Mouse (Mus musculus) embryo, embryonic 10.5 days (tissue): ENCODE results near the gene Casz1.
A peak's percentile ranks its signal among the peaks of the same experiment; 100 is the strongest.

Experiments
- DNase-seq: peaks from one replicate; pipeline ENCODE4 v3.0.0-alpha.2; 2015; ENCODE audit warnings: low spot score

Gene Casz1

GRCm38 (mm10) chr4:148803031-148803430, 1.2 kb upstream of the Casz1 start:
- no peak for DNase-seq

- no peak for DNase-seq
These were observed 593 bp upstream of the Casz1 start for GRCm38 (mm10) chr4:148803636-148804035.

GRCm38 (mm10) chr4:148804780-148805160, 541 bp downstream of the Casz1 start:
- no peak for DNase-seq

GRCm38 (mm10) chr4:148805161-148805810, 1.1 kb downstream of the Casz1 start:
- peak; percentile 46 for DNase-seq

GRCm38 (mm10) chr4:148805811-148806747, 1.9 kb downstream of the Casz1 start:
- peak; percentile 53 for DNase-seq

- DNase-seq = peak; percentile 73
These were observed 2.6 kb downstream of the Casz1 start for GRCm38 (mm10) chr4:148806836-148807235.

- DNase-seq = peak; percentile 58
These were observed 3.2 kb downstream of the Casz1 start for GRCm38 (mm10) chr4:148807397-148807796.

GRCm38 (mm10) chr4:148808839-148809238, 4.6 kb downstream of the Casz1 start:
- no peak for DNase-seq

GRCm38 (mm10) chr4:148810706-148811105, 6.5 kb downstream of the Casz1 start:
- DNase-seq = no peak

GRCm38 (mm10) chr4:148811940-148812339, 7.7 kb downstream of the Casz1 start:
- DNase-seq = peak; percentile 76

- DNase-seq = no peak
These were observed 9.0 kb downstream of the Casz1 start for GRCm38 (mm10) chr4:148813247-148813646.

- peak; percentile 44 for DNase-seq
These were observed 12.3 kb downstream of the Casz1 start for GRCm38 (mm10) chr4:148816556-148816955.

GRCm38 (mm10) chr4:148818161-148818560, 13.9 kb downstream of the Casz1 start:
- no peak for DNase-seq

GRCm38 (mm10) chr4:148820171-148820570, 15.9 kb downstream of the Casz1 start:
- DNase-seq = no peak

GRCm38 (mm10) chr4:148823281-148823680, 19.1 kb downstream of the Casz1 start:
- no peak for DNase-seq

- peak; percentile 51 for DNase-seq
These were observed 26.1 kb downstream of the Casz1 start for GRCm38 (mm10) chr4:148830350-148830749.

- DNase-seq = no peak
These were observed 29.2 kb downstream of the Casz1 start for GRCm38 (mm10) chr4:148833245-148833990.

- DNase-seq = no peak
These were observed 32.2 kb downstream of the Casz1 start for GRCm38 (mm10) chr4:148836391-148836790.

- DNase-seq = peak; percentile 69
These were observed 32.8 kb downstream of the Casz1 start for GRCm38 (mm10) chr4:148837046-148837445.

- DNase-seq = no peak
These were observed 33.4 kb downstream of the Casz1 start for GRCm38 (mm10) chr4:148837644-148838043.

GRCm38 (mm10) chr4:148842302-148842701, 38.1 kb downstream of the Casz1 start:
- no peak for DNase-seq

- no peak for DNase-seq
These were observed 40.7 kb downstream of the Casz1 start for GRCm38 (mm10) chr4:148844921-148845320.
